Mouse (Mus musculus) yolk sac, embryonic 10.5 days (tissue): ENCODE results near the gene Nr4a3.

Experiments used
- DNase-seq: peaks from one replicate; pipeline ENCODE4 v3.0.0-alpha.2; 2017; ENCODE audit warnings: low spot score

Nr4a3 gene

DNA sequence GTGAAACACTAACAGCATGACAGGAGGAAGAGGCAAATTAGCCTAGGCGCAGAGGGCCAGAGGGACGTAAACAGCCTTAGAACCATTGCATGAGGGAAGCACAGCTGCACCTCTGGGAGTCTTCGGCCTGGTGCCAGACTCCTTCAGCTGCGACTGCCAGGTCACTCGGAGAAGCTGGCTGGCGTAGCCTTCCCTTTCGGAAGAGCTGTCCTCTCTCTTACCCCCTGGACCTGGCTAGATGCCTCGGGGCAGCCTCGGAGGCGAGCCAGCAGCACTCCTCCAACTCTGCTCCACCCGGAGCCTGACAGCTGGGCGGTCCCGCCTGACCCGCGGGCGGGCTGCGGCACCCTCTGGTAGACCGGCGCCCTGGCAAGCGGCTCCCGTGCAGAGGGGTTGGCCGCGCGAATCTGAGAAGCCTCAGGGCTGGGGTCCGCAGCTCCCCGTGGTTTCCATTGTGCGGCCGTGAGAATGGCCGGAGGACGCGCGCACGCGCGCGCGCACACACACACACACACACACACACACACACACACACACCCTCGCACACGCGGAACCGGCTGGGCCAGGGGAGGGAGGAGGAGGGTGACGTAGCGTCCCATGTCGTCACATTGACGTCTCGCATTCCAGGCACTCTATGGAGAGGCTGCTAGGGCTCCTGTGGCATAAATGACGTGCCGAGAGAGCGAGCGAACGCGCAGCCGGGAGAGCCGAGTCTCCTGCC, at the start of gene Nr4a3:
Gene Nr4a3, plus strand, starts transcription at position 663 of the 721 bp plus-strand sequence.
- peak; percentile 85 for DNase-seq

DNA sequence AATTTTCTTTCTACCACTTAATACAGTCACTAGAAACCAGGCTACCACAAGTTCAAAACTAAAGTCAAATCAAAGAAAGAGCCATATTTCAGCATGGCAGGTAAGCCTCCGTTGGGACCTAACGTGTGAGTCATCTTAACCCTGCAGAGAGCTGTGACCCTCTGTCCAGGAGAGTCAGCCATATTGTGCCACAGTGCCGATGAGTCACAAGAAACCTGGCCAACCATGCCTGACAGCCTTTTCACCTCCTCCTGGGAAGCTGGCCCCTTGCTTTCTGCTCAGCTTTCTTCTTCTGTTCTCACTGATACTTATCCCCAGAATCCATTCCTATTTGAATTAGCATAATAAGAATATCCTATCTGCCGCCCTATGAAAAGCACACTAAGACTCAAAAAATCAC, 42.0 kb upstream of the Nr4a3 start:
- no peak for DNase-seq

DNA sequence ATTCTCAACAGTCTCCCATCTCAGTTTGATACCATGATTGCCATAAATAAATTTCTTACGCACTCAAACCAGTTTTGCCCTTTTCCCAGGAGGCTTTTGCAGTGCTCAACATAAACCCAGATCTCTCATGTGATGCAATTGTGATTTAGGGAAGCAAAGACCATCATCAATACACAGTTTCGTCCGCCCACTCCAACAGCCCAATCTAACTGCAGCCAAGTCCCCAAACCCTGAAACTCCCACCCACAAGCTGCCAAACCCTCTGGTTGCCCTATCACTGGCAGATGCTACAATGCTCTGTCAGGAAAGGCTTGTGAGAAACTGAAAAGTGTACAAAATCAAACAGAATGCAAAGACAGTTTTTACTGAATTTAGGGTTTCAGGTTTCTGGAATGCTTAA, 41.5 kb upstream of the Nr4a3 start:
- no peak for DNase-seq

DNA sequence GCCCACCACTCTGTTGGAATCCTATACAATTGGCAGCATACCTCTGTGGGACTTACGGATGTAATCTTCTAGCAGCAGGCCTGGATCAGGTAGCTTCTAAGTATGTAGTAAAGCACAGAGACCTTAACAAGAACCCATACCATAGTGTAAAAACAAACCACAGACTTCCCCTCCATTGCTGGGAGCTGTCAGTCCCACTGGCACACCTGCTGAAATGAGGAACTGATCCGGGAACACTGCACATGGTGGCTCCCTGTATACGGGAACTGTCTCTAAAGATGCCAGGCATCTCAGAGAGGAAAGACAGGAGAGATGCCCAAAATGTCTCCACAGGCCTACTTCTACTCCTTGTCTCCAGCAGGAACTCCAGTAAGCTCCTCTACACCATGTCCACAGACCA, 38.6 kb upstream of the Nr4a3 start:
- DNase-seq, result no peak

DNA sequence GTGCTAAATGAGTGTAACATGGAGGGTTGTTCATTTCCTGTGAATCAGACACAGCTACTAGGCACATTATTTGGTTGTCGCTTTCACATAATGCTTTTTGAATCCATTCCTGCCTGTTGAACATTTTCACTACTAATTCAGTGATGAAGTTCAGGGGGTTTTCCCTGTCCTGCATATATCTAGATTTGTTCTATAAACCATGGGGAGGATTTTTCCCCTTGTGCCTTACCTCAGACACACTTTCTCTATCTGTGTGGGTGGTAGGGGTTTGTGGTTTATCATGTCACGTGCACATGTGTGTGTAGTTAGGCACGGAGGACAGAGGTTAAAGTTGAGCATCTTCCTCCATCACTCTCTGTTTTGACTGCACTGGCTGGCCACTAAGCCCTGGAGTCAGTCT, 32.7 kb upstream of the Nr4a3 start:
- no peak for DNase-seq

DNA sequence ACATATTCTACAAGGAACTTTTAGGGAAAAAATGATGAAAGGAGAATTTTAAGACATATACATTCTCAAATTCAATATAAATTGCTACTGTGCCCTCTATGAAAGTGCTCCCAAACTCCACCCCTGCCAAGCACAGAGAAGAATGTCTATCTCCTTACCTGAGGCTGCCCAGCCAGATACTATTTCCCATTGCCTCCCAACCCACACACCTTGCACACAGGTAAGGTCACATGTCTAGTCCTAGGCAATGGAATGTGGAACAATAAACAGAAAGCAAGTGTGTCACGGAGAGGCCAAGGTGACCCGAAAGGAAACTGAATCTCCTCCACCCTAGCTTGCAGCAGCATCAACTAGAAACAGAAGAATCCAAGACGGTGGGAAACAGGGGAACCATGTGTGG, 22.0 kb upstream of the Nr4a3 start:
- DNase-seq, result no peak

DNA sequence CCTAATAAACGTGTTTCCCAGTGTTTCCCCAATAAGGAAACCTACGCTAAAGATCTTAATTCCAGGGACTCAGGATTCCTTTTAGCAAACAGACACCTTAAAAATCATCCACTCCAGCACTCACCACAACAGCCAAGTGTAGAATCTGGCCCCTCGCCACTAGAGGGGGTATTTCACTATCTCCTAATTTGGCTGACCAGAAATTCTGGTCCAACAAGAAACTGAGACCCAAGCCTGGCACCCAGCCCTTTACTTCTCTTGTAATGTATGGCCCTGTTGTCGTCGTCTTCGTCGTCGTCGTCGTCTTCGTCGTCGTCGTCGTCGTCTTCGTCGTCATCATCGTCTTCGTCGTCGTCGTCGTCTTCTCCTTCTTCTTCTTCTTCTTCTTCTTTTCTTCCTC, 15.3 kb upstream of the Nr4a3 start:
- no peak for DNase-seq

DNA sequence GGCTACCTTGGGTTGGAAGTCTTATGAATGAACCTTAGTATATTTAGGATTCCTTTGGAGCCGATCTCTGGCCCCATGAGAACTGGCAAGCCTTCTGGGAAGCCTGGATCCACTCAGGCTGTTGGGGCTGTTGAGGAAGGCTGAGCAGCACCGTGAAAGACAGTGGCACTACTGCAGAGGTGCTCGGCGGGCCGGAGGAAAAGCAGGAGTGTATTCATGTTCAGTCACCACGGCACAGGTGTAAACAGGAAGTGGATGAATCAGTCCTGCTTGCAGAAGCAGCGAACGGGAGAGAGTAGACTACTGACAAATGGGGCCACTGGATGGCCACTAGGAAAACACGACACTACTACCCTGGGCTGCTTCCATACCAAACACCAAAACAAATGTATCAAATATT, 10.7 kb upstream of the Nr4a3 start:
- DNase-seq, result no peak

DNA sequence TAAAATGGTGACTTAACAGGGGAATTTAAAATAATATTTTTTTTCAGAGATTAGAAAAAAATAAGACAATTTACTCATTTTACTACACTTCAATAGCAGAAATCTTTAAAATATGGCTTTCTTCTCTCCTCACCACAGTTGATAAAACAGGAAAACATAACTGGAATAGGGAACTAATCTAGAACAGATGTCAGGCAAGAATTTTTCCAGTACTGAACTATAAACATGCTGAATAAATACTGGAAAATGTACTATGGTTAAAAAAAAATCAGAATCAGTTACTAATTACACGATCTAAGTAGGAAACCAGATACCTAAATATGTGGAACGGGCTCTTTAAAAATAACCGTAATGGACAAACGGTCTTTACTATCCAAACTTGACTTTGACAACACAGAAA, 7.3 kb upstream of the Nr4a3 start:
- DNase-seq, result no peak

DNA sequence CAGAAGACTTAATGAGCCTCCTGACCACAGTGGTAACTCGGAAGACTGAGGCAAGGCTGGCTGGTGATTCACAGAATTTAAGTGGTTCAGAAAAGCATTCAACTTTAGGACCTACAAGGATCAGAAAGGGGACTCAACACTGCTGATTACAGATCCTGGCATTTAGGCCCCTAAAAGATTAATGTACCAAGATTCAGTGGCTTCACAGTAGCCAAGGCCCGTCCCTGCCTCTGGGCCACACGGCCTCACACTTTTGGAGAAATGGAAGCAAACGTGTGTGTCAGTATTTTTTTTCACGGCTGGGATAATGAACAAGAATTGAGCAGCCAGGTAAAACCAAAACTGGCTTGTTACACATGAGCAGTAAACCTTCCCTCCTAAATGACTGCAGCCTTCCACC, 6.1 kb upstream of the Nr4a3 start:
- no peak for DNase-seq

DNA sequence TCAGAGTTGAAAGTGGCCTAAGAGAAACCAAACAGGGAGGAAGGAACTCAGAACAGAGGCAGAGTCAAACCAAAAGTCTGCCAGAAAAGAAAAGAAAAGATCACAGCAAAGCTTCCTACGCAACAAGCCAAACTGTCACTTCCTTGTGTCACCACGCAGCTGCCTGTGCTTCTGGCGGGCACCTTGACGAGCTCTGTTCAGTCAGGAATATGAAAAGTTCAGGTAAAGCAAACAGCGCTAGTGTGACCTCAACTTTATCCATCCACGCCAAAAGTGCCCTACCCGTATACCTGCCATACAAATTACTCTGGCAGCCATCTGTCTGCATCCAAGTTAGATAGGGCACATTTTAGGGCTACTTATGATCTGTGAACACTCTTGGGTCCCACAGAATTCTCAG, 5.2 kb upstream of the Nr4a3 start:
- no peak for DNase-seq

DNA sequence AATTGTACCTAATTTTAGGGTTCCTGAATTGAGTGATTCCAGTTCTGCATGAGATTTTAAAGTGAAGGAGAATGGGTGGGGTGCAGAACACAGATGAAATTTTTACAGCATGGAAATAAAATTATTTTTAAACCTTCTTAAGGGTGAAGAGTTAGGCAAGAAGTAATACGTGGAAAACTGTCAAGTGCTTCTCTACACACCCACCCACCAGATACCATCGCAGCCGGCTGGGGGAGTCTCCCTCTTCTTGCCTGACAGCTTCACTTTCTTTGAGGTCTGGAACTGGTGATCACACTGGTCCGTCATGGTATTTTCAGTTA, 2.5 kb upstream of the Nr4a3 start:
- DNase-seq, result no peak

DNA sequence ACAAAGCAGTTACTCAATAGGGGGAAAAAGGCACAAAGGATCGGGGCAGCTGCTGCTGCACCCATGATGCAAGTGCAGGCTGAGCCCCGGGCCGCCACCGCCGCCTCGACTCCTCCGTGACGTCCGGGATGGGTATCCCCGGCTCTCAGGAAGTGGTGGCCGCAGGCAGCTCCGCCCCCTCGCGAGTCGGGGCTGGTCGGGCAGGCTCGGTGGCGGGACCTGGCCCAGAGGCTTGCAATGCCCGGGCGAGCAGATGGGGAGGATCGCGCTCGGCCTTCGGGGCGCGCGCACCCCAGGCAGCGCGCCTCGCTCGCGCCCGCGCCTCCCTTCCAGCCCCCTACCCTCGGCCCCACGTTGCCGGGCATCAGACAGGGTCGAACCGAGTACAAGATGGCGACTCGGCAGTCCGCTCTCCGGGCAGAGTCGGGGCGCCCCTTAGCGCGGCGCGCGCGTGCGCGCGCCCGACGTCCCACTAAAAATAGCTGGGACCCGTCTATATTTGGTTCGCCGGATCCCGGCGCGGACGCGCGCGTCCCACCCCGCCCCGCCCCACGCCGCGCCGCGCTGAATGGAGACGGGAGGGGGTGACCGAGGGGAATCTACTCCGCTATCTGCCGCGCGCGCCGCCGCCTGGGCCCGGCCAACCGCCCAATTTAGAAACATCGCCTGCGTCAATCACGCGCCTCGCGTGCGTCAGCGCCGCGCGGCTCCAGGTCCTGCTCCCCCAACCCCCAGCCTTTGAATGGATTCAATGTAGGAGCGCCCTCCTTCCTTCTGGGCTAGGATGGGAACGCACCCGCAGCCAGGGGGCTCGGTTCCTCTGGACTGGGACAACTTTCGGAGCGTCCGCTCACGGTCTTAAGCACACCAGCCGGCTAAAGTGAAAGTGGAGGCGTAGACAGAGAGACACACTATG, 1.9 kb upstream of the Nr4a3 start:
- DNase-seq, result peak; percentile 91

DNA sequence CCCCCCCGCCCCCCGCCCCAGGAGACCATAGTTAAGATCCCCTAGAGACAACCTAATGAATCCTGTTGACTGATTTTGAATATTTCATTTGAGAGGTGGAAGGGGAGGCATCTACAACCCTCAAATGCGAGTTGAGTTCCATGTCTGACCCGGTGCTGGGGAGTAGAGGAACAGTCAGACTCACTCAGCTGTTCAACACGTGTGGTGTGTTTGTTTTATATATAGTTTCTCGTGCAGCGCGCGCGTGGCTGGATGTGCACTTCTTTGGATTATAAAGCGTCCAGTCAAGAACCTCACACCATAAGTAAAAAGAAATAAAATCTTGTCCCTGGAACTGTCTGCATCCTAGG, 837 bp upstream of the Nr4a3 start:
- no peak for DNase-seq

DNA sequence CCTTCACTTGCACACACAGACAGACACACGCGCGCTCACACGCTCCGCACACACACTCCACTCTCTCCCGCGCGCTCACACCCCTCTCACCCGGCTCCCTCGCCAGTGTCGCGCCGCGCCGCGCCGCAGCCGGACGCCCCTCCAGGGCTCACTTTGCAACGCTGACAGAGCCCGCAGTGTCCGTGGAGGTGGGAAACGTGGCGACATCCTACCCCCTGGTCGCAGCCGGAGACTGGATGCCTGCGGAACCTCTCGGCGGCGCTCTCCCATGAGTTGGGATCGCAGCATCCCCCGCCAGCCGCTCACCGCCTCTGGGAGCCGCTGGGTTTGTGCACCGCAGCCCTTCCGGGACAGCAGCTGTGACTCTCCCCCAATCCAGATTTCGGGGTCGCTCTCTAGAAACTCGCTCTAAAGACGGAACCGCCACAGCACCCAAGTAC, 348 bp downstream of the Nr4a3 start:
- DNase-seq, result no peak

DNA sequence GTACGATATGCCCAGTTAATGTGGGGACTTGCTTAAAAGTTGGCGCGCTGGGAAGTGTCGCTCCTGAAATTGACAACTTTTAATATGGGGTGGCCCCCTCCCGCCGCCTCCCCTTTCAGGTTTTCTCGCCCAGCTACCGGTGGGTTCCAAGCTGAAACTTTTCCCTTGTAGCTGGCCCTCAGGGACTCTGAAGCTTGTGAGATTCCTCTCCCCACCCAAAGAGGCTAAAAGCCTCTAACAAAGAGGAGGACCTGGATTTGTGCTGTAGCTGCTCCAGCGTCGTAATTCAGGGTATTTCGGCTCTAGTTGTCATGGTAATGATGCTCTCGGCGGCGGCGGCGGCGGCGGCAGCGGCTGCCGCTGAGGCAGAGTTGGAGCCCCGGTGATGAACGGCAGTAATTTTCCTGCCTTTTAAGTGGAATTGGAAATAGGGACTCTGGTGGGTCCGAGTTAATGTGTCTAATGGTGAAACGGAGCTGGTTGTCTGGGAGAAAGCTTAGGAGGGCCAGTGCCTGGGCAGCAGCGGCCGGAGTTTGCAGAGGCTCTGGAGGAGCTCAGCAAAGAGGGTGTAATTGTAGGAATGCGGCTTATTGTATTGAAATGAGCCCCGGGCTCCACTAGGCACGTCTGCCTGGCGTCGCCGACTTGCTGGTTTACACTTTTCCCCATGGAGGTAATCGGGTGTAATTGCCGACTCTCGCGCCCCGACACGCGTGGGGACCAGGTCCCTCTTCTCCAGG, 938 bp downstream of the Nr4a3 start:
- peak; percentile 32 for DNase-seq

DNA sequence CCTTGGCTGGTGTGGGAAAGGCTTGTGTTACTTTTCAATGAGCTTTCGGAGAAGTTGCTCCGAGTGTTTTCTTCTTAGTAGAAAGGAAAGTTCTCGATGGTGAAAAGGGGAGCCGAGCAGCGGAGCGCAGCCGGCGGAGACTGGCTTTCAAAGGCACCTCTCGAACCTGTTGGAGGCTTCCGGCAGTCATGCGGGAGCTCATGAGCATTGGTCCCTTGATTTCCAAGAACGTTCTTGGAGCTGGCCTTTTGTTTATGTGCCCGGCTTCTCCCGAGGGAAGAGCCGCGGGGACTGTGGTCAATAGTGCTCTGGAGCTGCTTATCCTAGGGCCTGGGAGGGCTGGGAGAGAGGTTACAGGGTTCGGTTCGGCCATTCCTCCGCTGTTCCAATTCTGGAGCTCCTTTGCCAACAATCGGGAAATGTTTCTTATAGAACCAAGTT, 1.5 kb downstream of the Nr4a3 start:
- DNase-seq, result no peak

DNA sequence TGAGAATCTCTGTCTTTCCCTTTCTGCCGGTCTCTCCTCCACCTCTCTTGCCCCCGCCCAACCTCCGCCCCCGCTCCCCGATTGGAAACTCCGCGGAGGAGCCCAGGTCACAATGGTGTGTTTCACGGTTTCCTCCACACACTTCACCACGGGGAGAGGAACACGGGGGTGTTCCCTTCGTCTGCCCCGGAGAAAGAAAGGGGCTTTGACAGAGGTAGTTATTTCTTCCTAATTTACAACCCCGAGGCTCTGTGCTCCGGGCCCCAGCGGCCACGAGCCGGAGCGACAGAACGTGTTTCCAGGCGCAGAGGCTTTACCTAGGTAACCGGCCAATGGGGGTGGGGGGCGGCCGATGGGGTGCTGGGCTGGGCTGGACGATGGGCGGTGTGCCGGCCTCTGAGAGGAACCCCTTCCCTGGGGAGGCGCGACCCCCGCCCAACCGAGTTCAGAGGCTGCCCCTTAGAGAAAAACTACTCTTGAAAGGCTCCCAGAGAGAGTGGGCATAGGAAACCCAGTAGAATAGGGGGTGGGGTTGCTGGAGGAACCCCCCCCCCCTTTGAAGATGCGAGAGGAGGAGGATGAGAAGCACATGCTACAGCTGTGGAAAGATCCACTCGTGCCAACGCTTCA, 2.3 kb downstream of the Nr4a3 start:
- DNase-seq, result no peak

DNA sequence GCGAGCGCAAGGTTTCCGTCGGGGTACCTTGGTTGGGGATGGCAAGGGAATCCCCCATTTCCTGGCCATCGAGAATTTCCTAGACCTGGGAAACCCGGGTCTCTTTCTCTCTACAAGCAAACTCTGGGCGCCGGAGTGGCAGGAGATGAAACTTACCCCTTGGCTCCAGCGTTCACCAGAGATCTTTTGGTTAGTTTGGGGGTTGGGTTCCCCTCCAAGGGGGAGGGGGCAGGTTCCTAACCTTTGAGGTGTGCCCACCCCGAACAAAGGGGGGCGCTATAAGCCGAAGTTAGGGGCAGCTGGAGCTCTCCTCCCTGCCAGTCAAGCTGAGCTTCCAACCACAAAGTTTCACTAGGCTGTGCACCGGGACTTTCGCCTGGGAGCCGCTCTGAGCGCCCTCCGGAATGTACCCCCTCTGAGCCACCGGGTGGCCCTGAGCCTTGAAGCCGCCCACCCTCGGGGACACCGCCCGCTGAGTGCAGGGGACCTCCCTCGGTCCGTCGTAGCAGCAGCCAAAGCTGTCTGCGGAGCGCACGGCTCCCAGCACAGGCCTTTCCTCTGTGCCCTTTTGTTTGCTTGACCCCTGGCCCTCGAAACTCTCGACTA, 2.9 kb downstream of the Nr4a3 start:
- DNase-seq, result no peak

DNA sequence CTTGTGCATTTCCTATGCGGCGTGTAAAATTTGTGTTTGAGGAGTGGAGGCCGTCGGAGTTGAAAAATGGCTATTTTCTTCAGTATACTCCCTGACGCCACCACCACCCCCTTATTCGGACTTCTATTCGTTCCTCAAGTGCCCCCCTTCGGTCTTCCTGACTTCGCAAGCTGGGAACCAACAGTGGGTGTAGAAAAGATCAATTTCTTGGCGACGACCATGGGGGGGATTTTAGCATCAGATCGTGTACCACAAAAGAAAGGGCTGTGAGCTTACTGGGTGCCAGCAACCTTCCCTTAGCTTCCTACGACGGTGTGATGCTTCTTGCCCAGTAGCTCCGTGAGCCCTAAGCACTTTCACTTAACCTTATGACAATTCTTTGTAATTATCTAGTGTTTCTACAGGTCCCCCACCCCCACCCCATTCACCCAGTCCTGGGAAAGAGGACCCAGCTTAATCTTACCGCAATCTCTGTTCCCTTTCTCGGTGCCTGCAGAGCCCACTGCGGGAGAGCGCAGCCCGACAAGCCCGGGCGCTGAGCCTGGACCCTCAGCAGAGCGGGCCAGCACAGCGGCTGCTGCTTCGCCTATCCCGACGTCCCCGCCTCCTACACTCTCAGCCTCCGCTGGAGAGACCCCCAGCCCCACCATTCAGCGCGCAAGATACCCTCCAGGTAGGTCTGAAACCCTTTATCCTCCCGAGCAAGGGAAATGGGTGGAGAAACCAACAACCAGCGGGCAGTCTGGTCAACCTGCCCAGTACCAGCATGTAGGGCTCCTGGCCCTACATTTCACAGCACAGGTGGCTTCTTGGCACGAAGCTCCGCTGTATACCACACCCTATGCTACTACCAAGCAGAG, 3.7 kb downstream of the Nr4a3 start:
- DNase-seq, result no peak

DNA sequence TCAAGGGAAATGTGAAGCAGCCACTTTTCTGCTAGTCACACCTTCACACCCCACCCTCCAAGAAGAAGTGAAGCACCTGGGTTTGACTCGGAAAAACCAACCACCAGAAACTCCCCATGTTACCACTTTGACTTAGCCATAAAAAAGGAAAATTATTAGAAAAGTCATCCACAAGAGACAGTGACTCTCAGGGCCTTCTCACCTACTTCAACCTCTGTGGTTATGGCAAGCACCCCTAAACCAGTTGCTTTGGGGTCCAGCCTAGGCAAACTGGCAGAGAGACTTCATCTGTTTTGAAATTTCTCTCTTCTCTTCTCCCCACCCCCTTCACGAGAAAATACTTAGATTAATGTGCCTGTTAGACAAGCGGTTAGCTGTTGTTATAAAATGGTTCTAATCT, 5.1 kb downstream of the Nr4a3 start:
- no peak for DNase-seq
